Mouse (Mus musculus): ENCODE data around the gene Alg3. TPM values are rescaled to one million over a fixed set of nuclear protein-coding genes. Genes with fewer than 3 reads are reported as not detected.

Gene Alg3
- polyA plus RNA-seq, 1 experiment: 30.5 TPM

DNA sequence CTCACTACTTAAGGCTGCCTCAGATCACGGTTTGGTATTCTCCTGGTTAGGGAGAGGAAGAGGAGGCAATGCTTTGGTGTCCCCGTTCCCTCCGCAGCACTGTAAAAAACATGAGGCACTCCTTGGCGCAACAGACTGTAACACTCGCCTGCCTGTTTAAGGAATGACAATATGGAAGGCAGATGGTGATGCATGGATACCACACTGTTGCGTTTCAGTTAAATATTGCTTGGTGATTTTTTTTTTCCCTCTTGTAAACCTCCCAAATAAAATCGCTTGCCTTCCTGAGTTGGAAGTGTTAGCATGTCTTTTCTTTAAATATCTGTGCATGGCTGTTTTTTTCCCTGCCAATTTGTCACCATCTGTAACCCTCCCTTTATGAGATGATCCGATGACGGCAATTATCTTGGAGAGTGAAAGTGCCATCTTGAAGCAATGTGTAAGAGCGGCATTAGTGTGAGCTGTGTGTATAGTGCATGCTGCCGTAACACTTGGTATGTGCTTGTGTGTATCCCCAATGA is 17.4 kb upstream of the Alg3 start:
- DNase-seq (ENCODE audit: low read depth): peak; percentile 79
- TF ChIP-seq CTCF (IDR thresholded peaks at IDR 0.05; ENCODE audit: borderline replicate concordance, extremely low read depth, insufficient read depth, insufficient read length): no peak
- TF ChIP-seq POLR2A (IDR thresholded peaks at IDR 0.05; ENCODE audit: borderline replicate concordance, extremely low read depth, insufficient read depth, insufficient read length, poor library complexity, severe bottlenecking): no peak

DNA sequence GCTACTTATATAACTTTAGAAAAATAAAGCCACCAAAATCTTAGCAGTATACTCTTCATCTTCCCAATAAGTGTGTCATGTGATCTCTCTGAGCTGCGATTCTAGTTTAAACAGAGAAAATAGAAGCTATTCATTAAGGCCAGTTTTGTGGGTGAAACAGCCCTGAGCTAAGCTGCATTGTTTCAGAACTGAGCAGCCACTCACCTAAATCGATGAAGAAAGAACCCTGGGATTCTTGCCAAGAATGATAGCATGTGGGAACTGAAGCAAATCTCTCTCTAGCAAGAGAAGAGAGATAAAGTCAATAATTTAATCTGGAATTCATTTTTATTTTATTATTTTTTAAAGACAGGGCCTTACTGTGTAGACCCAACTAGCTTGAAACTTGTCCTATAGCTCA is 11.7 kb upstream of the Alg3 start:
- DNase-seq (ENCODE audit: low read depth): no peak
- TF ChIP-seq CTCF (IDR thresholded peaks at IDR 0.05; ENCODE audit: borderline replicate concordance, extremely low read depth, insufficient read depth, insufficient read length): no peak
- no peak for TF ChIP-seq POLR2A (IDR thresholded peaks at IDR 0.05; ENCODE audit: borderline replicate concordance, extremely low read depth, insufficient read depth, insufficient read length, poor library complexity, severe bottlenecking)

DNA sequence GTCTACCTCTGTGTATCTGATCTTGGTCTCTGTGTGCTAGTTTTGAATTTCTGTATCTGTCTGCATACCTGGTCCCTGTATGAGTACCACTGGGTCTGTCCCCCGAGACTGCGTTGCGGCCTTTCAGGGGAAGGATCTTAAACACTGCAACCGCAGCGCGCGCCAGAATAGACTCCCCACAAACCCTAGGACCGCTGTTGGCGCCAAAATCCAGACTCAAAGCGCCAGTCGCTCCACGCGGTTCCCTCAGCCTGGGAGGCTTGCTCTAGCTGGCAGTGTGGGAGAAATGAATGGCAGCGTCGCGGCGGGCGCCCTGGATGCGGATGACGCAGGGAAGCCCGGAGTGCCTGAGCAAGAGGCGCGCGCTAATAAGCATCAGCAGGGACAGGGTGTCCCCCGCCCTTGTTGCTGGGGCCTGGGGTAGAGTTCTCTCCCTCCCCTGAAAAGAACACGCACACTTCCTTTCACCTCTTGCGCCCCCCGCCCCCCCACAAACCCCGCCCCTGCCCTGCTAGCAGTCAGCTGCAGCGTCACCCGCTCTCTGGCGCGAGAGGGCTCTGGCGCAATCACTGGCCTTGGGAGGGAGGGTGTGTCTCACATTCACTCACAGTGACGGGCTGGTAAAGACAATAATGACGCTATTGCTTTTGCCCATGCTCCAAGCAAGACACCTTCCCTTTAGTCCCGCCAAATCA is 10.6 kb upstream of the Alg3 start:
- peak; percentile 87 for DNase-seq (ENCODE audit: low read depth)
- TF ChIP-seq POLR2A (IDR thresholded peaks at IDR 0.05; ENCODE audit: borderline replicate concordance, extremely low read depth, insufficient read depth, insufficient read length, poor library complexity, severe bottlenecking) (no peak), CTCF (IDR thresholded peaks at IDR 0.05; ENCODE audit: borderline replicate concordance, extremely low read depth, insufficient read depth, insufficient read length) (no peak)

DNA sequence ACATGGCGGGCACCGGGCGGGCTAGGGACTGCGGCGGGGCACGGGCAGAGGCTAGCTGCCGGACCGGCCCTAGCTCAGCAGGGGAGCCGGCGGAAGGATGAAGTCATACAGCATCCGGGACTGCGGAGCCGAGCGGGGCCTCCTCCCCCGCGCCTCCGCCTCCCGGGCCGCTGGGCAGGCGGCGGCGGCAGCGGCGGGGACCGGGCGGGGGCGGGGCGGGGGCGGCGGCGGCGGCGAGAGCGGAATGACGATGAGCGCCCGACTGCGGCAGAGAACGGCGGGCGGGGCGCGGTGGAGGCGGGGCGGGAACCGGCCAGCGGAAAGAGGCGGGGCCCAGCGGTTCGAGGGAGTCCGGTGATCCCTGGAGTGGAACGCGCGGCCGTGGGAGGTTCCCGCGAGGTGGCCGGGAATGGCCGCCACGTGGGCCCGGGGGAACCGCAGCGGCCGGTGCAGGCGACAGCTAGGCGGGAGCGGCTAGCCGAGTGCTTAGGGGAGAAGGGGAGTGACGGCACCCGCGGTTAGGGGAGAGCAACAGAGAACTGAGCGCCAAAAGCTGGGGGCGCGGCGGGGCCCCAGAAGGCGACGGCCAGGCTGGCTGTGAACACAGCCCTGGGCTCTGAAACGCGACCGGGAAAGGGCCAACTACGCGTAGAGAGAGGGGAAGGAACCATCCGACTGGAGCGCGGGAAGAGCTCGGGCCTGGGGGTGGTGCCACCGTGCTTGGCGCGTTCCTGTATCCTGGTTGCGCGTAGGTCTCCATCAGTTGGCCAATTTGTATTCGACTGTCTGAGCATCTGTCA is 9.9 kb upstream of the Alg3 start, which contains the start of gene Camk2n2:
TSS of gene Camk2n2 (minus strand) at position 97 of the 800 bp plus-strand sequence.
- peak; percentile 69 for DNase-seq (ENCODE audit: low read depth)
- no peak for TF ChIP-seq CTCF (IDR thresholded peaks at IDR 0.05; ENCODE audit: borderline replicate concordance, extremely low read depth, insufficient read depth, insufficient read length)
- TF ChIP-seq POLR2A (IDR thresholded peaks at IDR 0.05; ENCODE audit: borderline replicate concordance, extremely low read depth, insufficient read depth, insufficient read length, poor library complexity, severe bottlenecking): peak; percentile 36; the same call in 1 of the 2 replicates

- TF ChIP-seq POLR2A (IDR thresholded peaks at IDR 0.05; ENCODE audit: borderline replicate concordance, extremely low read depth, insufficient read depth, insufficient read length, poor library complexity, severe bottlenecking) (no peak), CTCF (IDR thresholded peaks at IDR 0.05; ENCODE audit: borderline replicate concordance, extremely low read depth, insufficient read depth, insufficient read length) (no peak)
- DNase-seq (ENCODE audit: low read depth): peak; percentile 62
Measured at GRCm38 (mm10) chr16:20620751-20621190, 9.2 kb upstream of the Alg3 start.

DNA sequence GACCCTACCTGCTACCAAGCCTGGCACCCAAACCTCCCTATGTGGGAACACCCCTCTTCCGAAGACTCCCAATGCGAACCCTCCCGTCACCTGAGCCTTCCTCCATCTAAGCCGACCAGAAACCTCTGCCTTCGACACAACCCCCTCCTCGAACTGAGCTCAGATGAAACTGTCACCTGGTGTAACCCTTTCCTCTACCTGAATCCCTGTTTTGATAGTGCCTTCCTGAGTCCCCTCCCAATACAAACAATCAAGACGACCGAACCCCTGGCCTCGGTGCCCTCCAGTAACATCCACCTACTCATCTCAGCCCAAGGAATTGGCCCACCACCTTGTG is 8.8 kb upstream of the Alg3 start:
- TF ChIP-seq CTCF (IDR thresholded peaks at IDR 0.05; ENCODE audit: borderline replicate concordance, extremely low read depth, insufficient read depth, insufficient read length): no peak
- TF ChIP-seq POLR2A (IDR thresholded peaks at IDR 0.05; ENCODE audit: borderline replicate concordance, extremely low read depth, insufficient read depth, insufficient read length, poor library complexity, severe bottlenecking): no peak
- DNase-seq (ENCODE audit: low read depth): peak; percentile 49

DNA sequence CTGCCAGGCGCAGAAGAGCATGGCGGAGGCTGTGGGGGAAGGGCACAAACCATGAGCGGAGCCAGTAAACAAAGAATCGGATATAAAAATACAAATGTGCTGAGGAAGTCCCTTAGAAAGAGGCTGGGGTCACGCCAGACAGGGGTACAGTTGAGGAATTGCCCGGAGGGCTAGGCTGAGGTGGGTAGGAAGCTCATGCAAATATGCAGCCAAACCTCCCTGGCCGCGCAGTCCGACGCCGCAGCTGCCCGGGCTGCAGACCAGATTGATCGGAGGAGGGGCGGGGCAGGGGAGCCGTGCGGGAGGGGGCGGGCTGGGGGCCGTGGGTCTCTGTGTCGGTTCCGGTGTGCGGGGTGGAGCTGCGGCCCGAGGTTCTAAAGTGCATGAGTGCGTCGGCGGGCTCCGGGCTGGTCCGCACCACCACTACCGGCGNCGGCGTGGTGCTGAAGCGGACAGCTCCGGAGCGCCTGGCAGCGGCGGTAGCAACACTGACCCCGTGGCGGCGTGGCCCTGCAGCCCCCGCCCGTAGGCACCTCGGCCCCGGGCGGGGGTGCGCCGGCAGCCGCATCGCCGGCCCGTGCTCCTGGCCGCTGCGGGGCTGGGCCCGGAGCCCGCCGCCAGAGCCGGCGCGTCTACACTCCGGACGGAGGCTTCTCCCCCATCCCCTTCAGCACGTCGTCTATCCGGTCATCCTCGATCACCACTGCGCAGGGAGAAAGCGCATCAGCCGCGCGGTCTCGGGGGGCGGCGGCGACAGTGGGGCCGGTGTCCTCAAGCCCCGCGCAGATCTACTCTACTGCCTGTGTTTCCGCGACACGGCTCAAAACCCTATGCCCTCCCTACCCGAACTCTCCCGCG is 8.2 kb upstream of the Alg3 start:
- DNase-seq (ENCODE audit: low read depth): peak; percentile 57
- no peak for TF ChIP-seq CTCF (IDR thresholded peaks at IDR 0.05; ENCODE audit: borderline replicate concordance, extremely low read depth, insufficient read depth, insufficient read length)
- peak; percentile 18; the same call in 1 of the 2 replicates for TF ChIP-seq POLR2A (IDR thresholded peaks at IDR 0.05; ENCODE audit: borderline replicate concordance, extremely low read depth, insufficient read depth, insufficient read length, poor library complexity, severe bottlenecking)

GRCm38 (mm10) chr16:20610501-20611356 is 806 bp downstream of the Alg3 start:
- TF ChIP-seq CTCF (IDR thresholded peaks at IDR 0.05; ENCODE audit: borderline replicate concordance, extremely low read depth, insufficient read depth, insufficient read length) (no peak), POLR2A (IDR thresholded peaks at IDR 0.05; ENCODE audit: borderline replicate concordance, extremely low read depth, insufficient read depth, insufficient read length, poor library complexity, severe bottlenecking) (peak; percentile 93; the same call in 1 of the 2 replicates)
- peak; percentile 95 for DNase-seq (ENCODE audit: low read depth)

DNA sequence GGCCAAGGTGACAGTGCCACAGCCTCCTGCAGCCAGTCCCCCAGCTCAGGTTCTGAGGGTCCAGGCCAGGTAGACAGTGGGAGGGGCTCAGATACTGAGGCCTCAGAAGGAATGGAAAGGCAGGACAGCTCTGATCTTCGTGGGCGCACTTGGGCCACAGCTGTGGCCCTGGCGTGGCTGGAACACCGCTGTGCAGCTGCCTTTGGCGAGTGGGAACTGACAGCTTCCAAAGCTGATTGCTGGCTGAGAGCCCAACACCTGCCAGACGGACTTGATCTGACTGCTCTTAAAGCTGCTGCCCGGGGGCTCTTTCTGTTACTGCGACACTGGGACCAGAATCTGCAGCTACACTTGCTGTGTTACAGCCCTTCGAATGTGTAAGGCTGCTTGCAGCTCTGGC is 6.8 kb downstream of the Alg3 start:
- peak; percentile 74 for DNase-seq (ENCODE audit: low read depth)
- TF ChIP-seq POLR2A (IDR thresholded peaks at IDR 0.05; ENCODE audit: borderline replicate concordance, extremely low read depth, insufficient read depth, insufficient read length, poor library complexity, severe bottlenecking) (no peak), CTCF (IDR thresholded peaks at IDR 0.05; ENCODE audit: borderline replicate concordance, extremely low read depth, insufficient read depth, insufficient read length) (no peak)

GRCm38 (mm10) chr16:20600511-20600910 is 11.0 kb downstream of the Alg3 start:
- DNase-seq (ENCODE audit: low read depth): no peak
- no peak for TF ChIP-seq POLR2A (IDR thresholded peaks at IDR 0.05; ENCODE audit: borderline replicate concordance, extremely low read depth, insufficient read depth, insufficient read length, poor library complexity, severe bottlenecking)
- TF ChIP-seq CTCF (IDR thresholded peaks at IDR 0.05; ENCODE audit: borderline replicate concordance, extremely low read depth, insufficient read depth, insufficient read length): no peak

All from brain, embryonic 14.5 days (tissue).